Mouse (Mus musculus) heart, embryonic 14.5 days (tissue): ENCODE measurements around the gene Stk11. TPM values are rescaled to one million over a fixed set of nuclear protein-coding genes. Genes with fewer than 3 reads are reported as not detected.
A peak's percentile ranks its signal among the peaks of the same experiment; 100 is the strongest.

Experiments
- ATAC-seq: fragments of 200-750 bp; cut with Nextera tagmentation; 2 replicates; pipeline ENCODE4 v1.8.0; 2017; ENCODE audit warnings: low read depth, moderate TSS enrichment; ENCODE audit not compliant: insufficient number of reproducible peaks, insufficient read depth, low FRiP score
- H3K27ac ChIP-seq, 2 experiments: fragments of 200-500 bp in 1 of 2; fragments of 300-500 bp in 1 of 2; sonication (generic) in 1 of 2; replicated peaks in 1 of 2; 2 replicates each; pipeline ENCODE4 v1.5.1; 2012 to 2014; ENCODE audit warnings: low read depth in 2 of 2, low read length in 2 of 2, control low read depth in 1 of 2, mild to moderate bottlenecking in 1 of 2, mixed read lengths in 1 of 2; ENCODE audit not compliant: control insufficient read depth in 1 of 2, insufficient read depth in 1 of 2
- H3K27me3 ChIP-seq: fragments of 300-500 bp; sonication (generic); 2 replicates; pipeline ENCODE4 v1.6.1; 2014; ENCODE audit warnings: mild to moderate bottlenecking, low read length, control low read depth; ENCODE audit not compliant: control insufficient read depth, insufficient read depth
- H3K36me3 ChIP-seq: fragments of 300-500 bp; sonication (generic); 2 replicates; pipeline ENCODE4 v1.6.1; 2014; ENCODE audit warnings: mild to moderate bottlenecking, control low read depth, low read length, mixed read lengths; ENCODE audit not compliant: control insufficient read depth, insufficient read depth
- H3K4me1 ChIP-seq, 2 experiments: fragments of 200-500 bp in 1 of 2; fragments of 300-500 bp in 1 of 2; sonication (generic) in 1 of 2; 2 replicates each; pipeline ENCODE4 v1.6.1; 2012 to 2014; ENCODE audit warnings: low read length in 2 of 2, control low read depth in 1 of 2, mixed read lengths in 1 of 2; ENCODE audit not compliant: control insufficient read depth in 2 of 2, insufficient read depth in 2 of 2
- H3K4me2 ChIP-seq: fragments of 300-500 bp; sonication (generic); 2 replicates; pipeline ENCODE4 v1.6.1; 2014; ENCODE audit warnings: mild to moderate bottlenecking, low read length
- H3K4me3 ChIP-seq, 2 experiments: fragments of 200-500 bp in 1 of 2; fragments of 300-500 bp in 1 of 2; sonication (generic) in 1 of 2; 2 replicates each; pipeline ENCODE4 v1.5.1; 2012 to 2014; ENCODE audit warnings: low read length in 2 of 2, mild to moderate bottlenecking in 2 of 2, control low read depth in 1 of 2, low read depth in 1 of 2, moderate library complexity in 1 of 2; ENCODE audit not compliant: control insufficient read depth in 1 of 2, insufficient read depth in 1 of 2
- H3K9ac ChIP-seq: fragments of 300-500 bp; sonication (generic); 2 replicates; pipeline ENCODE4 v1.6.1; 2014; ENCODE audit warnings: mild to moderate bottlenecking, low read length
- H3K9me3 ChIP-seq: fragments of 300-500 bp; sonication (generic); 2 replicates; pipeline ENCODE4 v1.6.1; 2016; ENCODE audit warnings: low read length, control low read depth; ENCODE audit not compliant: control insufficient read depth
- WGBS: fragments of 180-500 bp; shearing (Covaris S2); extraction: QIAGEN DNeasy Blood & Tissue Kit; methylation state at CpG from one replicate; pipeline ENCODE4 v1.1.7; 2014; 5-methylcytosine and 5-hydroxymethylcytosine counted together
- polyA plus RNA-seq: library from polyadenylated mRNA; unstranded; fragments of >200 nt; fragmentation: Nextera tagmentation; extraction: Ambion mirVana; gene quantifications from 2 replicates; pipeline ENCODE4 v1.2.1, GENCODE M21; 2014

Gene Stk11
- polyA plus RNA-seq, 1 experiment from 2014 or later = 17.7 TPM

GRCm38 (mm10) chr10:80084817-80085487, 30.7 kb upstream of the Stk11 start:
- Histone ChIP-seq H3K4me1 (peaks cover 17 to 27% of the 10 kb centered on the region in 2 experiments), H3K9me3 (no peaks in the 10 kb centered on the region), H3K4me3 (no peak overlapping the region), H3K27me3 (no peaks in the 10 kb centered on the region), H3K36me3 (peaks cover 49% of the 10 kb centered on the region), H3K4me2 (peak overlapping the region; percentile 40), H3K9ac (peak overlapping the region; percentile 66), H3K27ac (peak overlapping the region; percentile 71 to 85)
- ATAC-seq = peak; percentile 46; the same call in 1 of the 2 replicates
- WGBS = 36% methylated on average over 9 of the region's 9 CpGs

GRCm38 (mm10) chr10:80086847-80087246, 28.8 kb upstream of the Stk11 start:
- Histone ChIP-seq H3K4me1 (peaks cover 17 to 27% of the 10 kb centered on the region in 2 experiments), H3K27me3 (no peaks in the 10 kb centered on the region), H3K27ac (peak overlapping the region in 1 of 2 experiments; percentile 20; a peak in 1 of 4 replicates), H3K4me2 (no peak overlapping the region), H3K36me3 (peaks cover 36% of the 10 kb centered on the region), H3K9me3 (no peaks in the 10 kb centered on the region), H3K4me3 (no peak overlapping the region), H3K9ac (peak overlapping the region; percentile 42; the same call in 1 of the 2 replicates)
- ATAC-seq = no peak
- 58% methylated on average over 3 of the region's 3 CpGs for WGBS

GRCm38 (mm10) chr10:80087483-80087882, 28.1 kb upstream of the Stk11 start:
- WGBS = 86% methylated on average over 8 of the region's 8 CpGs
- Histone ChIP-seq H3K9ac (no peak overlapping the region), H3K27ac (no peak overlapping the region), H3K4me3 (no peak overlapping the region), H3K36me3 (peaks cover 30% of the 10 kb centered on the region), H3K9me3 (no peaks in the 10 kb centered on the region), H3K27me3 (no peaks in the 10 kb centered on the region), H3K4me1 (peaks cover 17 to 28% of the 10 kb centered on the region in 2 experiments), H3K4me2 (no peak overlapping the region)
- ATAC-seq = no peak

- H3K9ac ChIP-seq = no peak overlapping the region
- peaks cover 19 to 38% of the 10 kb centered on the region in 2 experiments for H3K4me1 ChIP-seq
- H3K9me3 ChIP-seq = no peaks in the 10 kb centered on the region
- no peaks in the 10 kb centered on the region for H3K27me3 ChIP-seq
- H3K4me3 ChIP-seq = no peak overlapping the region
- H3K4me2 ChIP-seq = no peak overlapping the region
- peaks cover 13% of the 10 kb centered on the region for H3K36me3 ChIP-seq
- 44% methylated on average over 4 of the region's 4 CpGs for WGBS
- no peak for ATAC-seq
- no peak overlapping the region for H3K27ac ChIP-seq
These were observed 26.5 kb upstream of the Stk11 start for GRCm38 (mm10) chr10:80089146-80089545.

- Histone ChIP-seq H3K4me1 (peaks cover 19 to 44% of the 10 kb centered on the region in 2 experiments), H3K9me3 (no peaks in the 10 kb centered on the region), H3K4me3 (no peak overlapping the region), H3K4me2 (no peak overlapping the region), H3K9ac (no peak overlapping the region), H3K27me3 (no peaks in the 10 kb centered on the region), H3K27ac (no peak overlapping the region), H3K36me3 (0 out of 2 replicates have a peak, but pooled peaks cover 6% of the 10 kb centered on the region)
- no peak for ATAC-seq
- WGBS = 87% methylated on average over 6 of the region's 6 CpGs
These were observed 24.1 kb upstream of the Stk11 start for GRCm38 (mm10) chr10:80091527-80091926.

GRCm38 (mm10) chr10:80092690-80093089, 22.9 kb upstream of the Stk11 start:
- Histone ChIP-seq H3K27me3 (no peaks in the 10 kb centered on the region), H3K4me3 (no peak overlapping the region), H3K4me2 (no peak overlapping the region), H3K4me1 (peaks cover 23 to 46% of the 10 kb centered on the region in 2 experiments), H3K9ac (no peak overlapping the region), H3K36me3 (0 out of 2 replicates have a peak, but pooled peaks cover 6% of the 10 kb centered on the region), H3K27ac (no peak overlapping the region), H3K9me3 (no peaks in the 10 kb centered on the region)
- ATAC-seq = no peak
- 77% methylated on average over 5 of the region's 5 CpGs for WGBS

- H3K4me3 ChIP-seq = no peak overlapping the region
- H3K9me3 ChIP-seq = no peaks in the 10 kb centered on the region
- ATAC-seq = no peak
- H3K27ac ChIP-seq = no peak overlapping the region
- no peak overlapping the region for H3K9ac ChIP-seq
- H3K36me3 ChIP-seq = 0 out of 2 replicates have a peak, but pooled peaks cover 6% of the 10 kb centered on the region
- no peaks in the 10 kb centered on the region for H3K27me3 ChIP-seq
- WGBS = 80% methylated on average over 6 of the region's 6 CpGs
- H3K4me2 ChIP-seq = no peak overlapping the region
- H3K4me1 ChIP-seq = peaks cover 25 to 51% of the 10 kb centered on the region in 2 experiments
These were observed 21.5 kb upstream of the Stk11 start for GRCm38 (mm10) chr10:80094085-80094484.
